Mouse (Mus musculus) brown adipose tissue, adult 24 weeks (tissue): ENCODE measurements around the gene Slc25a54. TPM values are rescaled to one million over a fixed set of nuclear protein-coding genes. Genes with fewer than 3 reads are reported as not detected.

Source experiments
- H3K27ac ChIP-seq: fragments of 200-500 bp; replicated peaks from 2 replicates; pipeline ENCODE4 v1.5.1; 2012; ENCODE audit warnings: low read depth, mild to moderate bottlenecking, low read length
- H3K4me1 ChIP-seq: fragments of 200-500 bp; 2 replicates; pipeline ENCODE4 v1.6.1; 2012; ENCODE audit warnings: low read length, mixed read lengths; ENCODE audit not compliant: control insufficient read depth, insufficient read depth, insufficient read length
- H3K4me3 ChIP-seq: fragments of 200-500 bp; 2 replicates; pipeline ENCODE4 v1.5.1; 2012; ENCODE audit warnings: low read depth, mild to moderate bottlenecking, low read length, moderate library complexity; ENCODE audit not compliant: insufficient read depth
- polyA plus RNA-seq: library from polyadenylated mRNA; stranded (reverse); fragments of >200 nt; gene quantifications from 2 replicates; pipeline ENCODE4 v1.2.4, GENCODE M21; 2012; ENCODE audit not compliant: missing spikeins, insufficient read depth, insufficient read length

Slc25a54 gene
- polyA plus RNA-seq, 1 experiment, result not detected

GRCm38 (mm10) chr3:109157481-109157880 lies 77.2 kb downstream of the Slc25a54 start:
- Histone ChIP-seq H3K27ac (no peak overlapping the region), H3K4me1 (no peaks in the 10 kb centered on the region), H3K4me3 (no peak overlapping the region)

- H3K4me3 ChIP-seq, result no peak overlapping the region
- H3K27ac ChIP-seq, result no peak overlapping the region
- no peaks in the 10 kb centered on the region for H3K4me1 ChIP-seq
These were observed 83.8 kb downstream of the Slc25a54 start for GRCm38 (mm10) chr3:109164088-109164487.

- Histone ChIP-seq H3K27ac (no peak overlapping the region), H3K4me3 (no peak overlapping the region), H3K4me1 (no peaks in the 10 kb centered on the region)
These were observed 84.4 kb downstream of the Slc25a54 start for GRCm38 (mm10) chr3:109164644-109165043.

GRCm38 (mm10) chr3:109165214-109165829 lies 85.1 kb downstream of the Slc25a54 start:
- Histone ChIP-seq H3K27ac (no peak overlapping the region), H3K4me1 (no peaks in the 10 kb centered on the region), H3K4me3 (no peak overlapping the region)

Other genes starting within 250 kb of the Slc25a54 start
- 21.5 and 25.5 TPM in 2 replicates for gene Stxbp3, start 239.9 kb upstream of the Slc25a54 start, polyA plus RNA-seq
- gene Fndc7, start 190.5 kb upstream of the Slc25a54 start, polyA plus RNA-seq, result 0.38 TPM in 1 of 2 replicates, not detected in the other
- gene Prpf38b, start 168.7 kb upstream of the Slc25a54 start, polyA plus RNA-seq, result 35.9 and 75.7 TPM in 2 replicates
- gene Henmt1, start 140.6 kb upstream of the Slc25a54 start, polyA plus RNA-seq, result not detected in 2 replicates
- not detected in 2 replicates for gene Gm9857, start 140.0 kb upstream of the Slc25a54 start, polyA plus RNA-seq
- gene Fam102b, start 52.9 kb upstream of the Slc25a54 start, polyA plus RNA-seq, result 10.2 and 11.2 TPM in 2 replicates
- gene Slc25a24, start 42.7 kb downstream of the Slc25a54 start, polyA plus RNA-seq, result 2.9 and 3.0 TPM in 2 replicates